Mouse (Mus musculus) hindbrain, embryonic 10.5 days (tissue): Measurements from ENCODE around the gene Fli1. TPM values are rescaled to one million over a fixed set of nuclear protein-coding genes. Genes with fewer than 3 reads are reported as not detected.

Experiments used
- DNase-seq: peaks from one replicate; pipeline ENCODE4 v3.0.0-alpha.2; 2017; ENCODE audit warnings: low spot score
- H3K27ac ChIP-seq: fragments of 300-500 bp; sonication (generic); 2 replicates; pipeline ENCODE4 v1.5.1; 2016; ENCODE audit warnings: mild to moderate bottlenecking, moderate library complexity
- H3K27me3 ChIP-seq: fragments of 300-500 bp; sonication (generic); 2 replicates; pipeline ENCODE4 v1.6.1; 2016; ENCODE audit warnings: mild to moderate bottlenecking; ENCODE audit not compliant: poor library complexity, insufficient read depth, severe bottlenecking
- H3K36me3 ChIP-seq: fragments of 300-500 bp; sonication (generic); 2 replicates; pipeline ENCODE4 v1.6.1; 2016; ENCODE audit warnings: mild to moderate bottlenecking, moderate library complexity
- H3K4me1 ChIP-seq: fragments of 300-500 bp; sonication (generic); replicated peaks from 2 replicates; pipeline ENCODE4 v1.6.1; 2016; ENCODE audit warnings: mild to moderate bottlenecking
- H3K4me3 ChIP-seq: fragments of 300-500 bp; sonication (generic); 2 replicates; pipeline ENCODE4 v1.5.1; 2016; ENCODE audit warnings: mild to moderate bottlenecking, moderate library complexity
- H3K9me3 ChIP-seq: fragments of 300-500 bp; sonication (generic); 2 replicates; pipeline ENCODE4 v1.6.1; 2016; ENCODE audit warnings: mild to moderate bottlenecking, moderate library complexity
- WGBS: fragments of 180-500 bp; shearing (Covaris S2); methylation state at CpG from one replicate; pipeline ENCODE4 v1.1.7; 2016; 5-methylcytosine and 5-hydroxymethylcytosine counted together
- polyA plus RNA-seq: library from polyadenylated mRNA; unstranded; fragments of >200 nt; fragmentation: Nextera tagmentation; extraction: Ambion mirVana; gene quantifications from 2 replicates; pipeline ENCODE4 v1.2.1, GENCODE M21; 2016

The Fli1 gene
- polyA plus RNA-seq, 1 experiment from 2014 or later, result 23.1 TPM

- Histone ChIP-seq H3K9me3 (no peaks in the 10 kb centered on the region), H3K4me1 (peaks cover 21% of the 10 kb centered on the region), H3K4me3 (no peak overlapping the region), H3K27me3 (0 out of 2 replicates have a peak, but pooled peaks cover 2% of the 10 kb centered on the region), H3K36me3 (no peaks in the 10 kb centered on the region), H3K27ac (0 out of 2 replicates have a peak overlapping the region, but pooled peaks have one; percentile 35)
- WGBS, result 70% methylated on average over 4 of the region's 4 CpGs
- no peak for DNase-seq
Measured at GRCm38 (mm10) chr9:32503423-32503822, 39.2 kb downstream of the Fli1 start.

GRCm38 (mm10) chr9:32502256-32503010 lies 40.2 kb downstream of the Fli1 start:
- H3K4me3 ChIP-seq, result no peak overlapping the region
- no peaks in the 10 kb centered on the region for H3K9me3 ChIP-seq
- no peak for DNase-seq
- no peak overlapping the region for H3K27ac ChIP-seq
- H3K36me3 ChIP-seq, result no peaks in the 10 kb centered on the region
- peaks cover 13% of the 10 kb centered on the region for H3K4me1 ChIP-seq
- 87% methylated on average over 11 of the region's 11 CpGs for WGBS
- H3K27me3 ChIP-seq, result 0 out of 2 replicates have a peak, but pooled peaks cover 2% of the 10 kb centered on the region

GRCm38 (mm10) chr9:32500886-32501285 lies 41.8 kb downstream of the Fli1 start:
- peaks cover 6% of the 10 kb centered on the region; the same call in 1 of the 2 replicates for H3K4me1 ChIP-seq

GRCm38 (mm10) chr9:32500063-32500462 lies 42.6 kb downstream of the Fli1 start:
- DNase-seq, result no peak
- 79% methylated on average over 5 of the region's 5 CpGs for WGBS

More at GRCm38 (mm10) chr9:32500886-32501285, 41.8 kb downstream of the Fli1 start:
- no peak for DNase-seq
- Histone ChIP-seq H3K27me3 (no peaks in the 10 kb centered on the region), H3K9me3 (no peaks in the 10 kb centered on the region), H3K27ac (no peak overlapping the region), H3K4me3 (no peak overlapping the region), H3K36me3 (no peaks in the 10 kb centered on the region)
- 90% methylated on average over 8 of the region's 8 CpGs for WGBS

GRCm38 (mm10) chr9:32499469-32499868 lies 43.2 kb downstream of the Fli1 start:
- Histone ChIP-seq H3K36me3 (no peaks in the 10 kb centered on the region), H3K27me3 (no peaks in the 10 kb centered on the region), H3K27ac (no peak overlapping the region), H3K9me3 (no peaks in the 10 kb centered on the region), H3K4me1 (peaks cover 19% of the 10 kb centered on the region), H3K4me3 (no peak overlapping the region)
- no peak for DNase-seq
- WGBS, result 65% methylated on average over 6 of the region's 6 CpGs

More at GRCm38 (mm10) chr9:32500063-32500462, 42.6 kb downstream of the Fli1 start:
- Histone ChIP-seq H3K4me1 (peaks cover 14% of the 10 kb centered on the region), H3K9me3 (no peaks in the 10 kb centered on the region), H3K27me3 (no peaks in the 10 kb centered on the region), H3K4me3 (no peak overlapping the region), H3K27ac (no peak overlapping the region), H3K36me3 (no peaks in the 10 kb centered on the region)

- Histone ChIP-seq H3K36me3 (no peaks in the 10 kb centered on the region), H3K4me3 (no peak overlapping the region), H3K4me1 (peaks cover 16% of the 10 kb centered on the region), H3K9me3 (no peaks in the 10 kb centered on the region), H3K27me3 (no peaks in the 10 kb centered on the region), H3K27ac (peak overlapping the region; percentile 73)
- no peak for DNase-seq
- WGBS, result 40% methylated on average over 7 of the region's 7 CpGs
Measured at GRCm38 (mm10) chr9:32495643-32495997, 47.0 kb downstream of the Fli1 start.

- WGBS, result 31% methylated on average over 8 of the region's 8 CpGs
- Histone ChIP-seq H3K27me3 (no peaks in the 10 kb centered on the region), H3K9me3 (no peaks in the 10 kb centered on the region), H3K27ac (peak overlapping the region; percentile 67; the same call in 1 of the 2 replicates), H3K4me1 (peaks cover 16% of the 10 kb centered on the region), H3K36me3 (no peaks in the 10 kb centered on the region), H3K4me3 (no peak overlapping the region)
- DNase-seq, result no peak
Measured at GRCm38 (mm10) chr9:32494891-32495642, 47.6 kb downstream of the Fli1 start.

- Histone ChIP-seq H3K4me3 (no peak overlapping the region), H3K27me3 (no peaks in the 10 kb centered on the region), H3K27ac (no peak overlapping the region), H3K36me3 (no peaks in the 10 kb centered on the region), H3K4me1 (peaks cover 28% of the 10 kb centered on the region), H3K9me3 (no peaks in the 10 kb centered on the region)
- no peak for DNase-seq
- WGBS, result 75% methylated on average over 4 of the region's 4 CpGs
Measured at GRCm38 (mm10) chr9:32493588-32494423, 48.9 kb downstream of the Fli1 start.

GRCm38 (mm10) chr9:32492753-32493152 lies 49.9 kb downstream of the Fli1 start:
- WGBS, result 88% methylated on average over 2 of the region's 2 CpGs
- Histone ChIP-seq H3K36me3 (no peaks in the 10 kb centered on the region), H3K27ac (no peak overlapping the region), H3K9me3 (no peaks in the 10 kb centered on the region), H3K4me1 (peaks cover 28% of the 10 kb centered on the region), H3K27me3 (no peaks in the 10 kb centered on the region), H3K4me3 (no peak overlapping the region)
- DNase-seq, result no peak

- H3K27ac ChIP-seq, result no peak overlapping the region
- no peak for DNase-seq
- no peak overlapping the region for H3K4me3 ChIP-seq
- H3K9me3 ChIP-seq, result no peaks in the 10 kb centered on the region
- WGBS, result 90% methylated on average over 2 of the region's 2 CpGs
- no peaks in the 10 kb centered on the region for H3K36me3 ChIP-seq
- peaks cover 28% of the 10 kb centered on the region for H3K4me1 ChIP-seq
- no peaks in the 10 kb centered on the region for H3K27me3 ChIP-seq
Measured at GRCm38 (mm10) chr9:32491484-32491883, 51.2 kb downstream of the Fli1 start.

- DNase-seq, result no peak
- no peaks in the 10 kb centered on the region for H3K9me3 ChIP-seq
- H3K4me1 ChIP-seq, result peaks cover 18% of the 10 kb centered on the region
- no peaks in the 10 kb centered on the region for H3K36me3 ChIP-seq
- 74% methylated on average over 4 of the region's 4 CpGs for WGBS
- no peak overlapping the region for H3K4me3 ChIP-seq
- H3K27ac ChIP-seq, result no peak overlapping the region
- H3K27me3 ChIP-seq, result no peaks in the 10 kb centered on the region
Measured at GRCm38 (mm10) chr9:32489794-32490358, 52.8 kb downstream of the Fli1 start.

- no peaks in the 10 kb centered on the region for H3K27me3 ChIP-seq
- H3K36me3 ChIP-seq, result no peaks in the 10 kb centered on the region
- H3K9me3 ChIP-seq, result no peaks in the 10 kb centered on the region
- no peak overlapping the region for H3K4me3 ChIP-seq
- H3K4me1 ChIP-seq, result peaks cover 13% of the 10 kb centered on the region
- no peak overlapping the region for H3K27ac ChIP-seq
- DNase-seq, result no peak
- 66% methylated on average over 4 of the region's 4 CpGs for WGBS
Measured at GRCm38 (mm10) chr9:32489315-32489714, 53.3 kb downstream of the Fli1 start.
